Mouse (Mus musculus) cerebellum, adult 2 months (tissue): ENCODE results near the gene Mark2. TPM values are rescaled to one million over a fixed set of nuclear protein-coding genes. Genes with fewer than 3 reads are reported as not detected.
A peak's percentile ranks its signal among the peaks of the same experiment; 100 is the strongest.

Experiments used
- DNase-seq, 2 experiments: peaks; one replicate each; pipeline ENCODE4 v3.0.0; 2021
- H3K27ac ChIP-seq: fragments of 200-500 bp; 2 replicates; pipeline ENCODE4 v1.5.1; 2012; ENCODE audit warnings: low read length, control low read depth, inconsistent platforms; ENCODE audit not compliant: insufficient read depth
- H3K27me3 ChIP-seq: fragments of 200-500 bp; 2 replicates; pipeline ENCODE4 v1.6.1; 2012; ENCODE audit warnings: inconsistent platforms, mild to moderate bottlenecking, low read length, moderate library complexity; ENCODE audit not compliant: control insufficient read depth, insufficient read depth
- H3K4me1 ChIP-seq: fragments of 200-500 bp; 2 replicates; pipeline ENCODE4 v1.6.1; 2011; ENCODE audit warnings: low read length; ENCODE audit not compliant: control insufficient read depth, insufficient read depth
- H3K4me3 ChIP-seq: fragments of 200-500 bp; replicated peaks from 2 replicates; pipeline ENCODE3; 2011; ENCODE audit warnings: mild to moderate bottlenecking, low read depth, low read length, control low read depth; ENCODE audit not compliant: insufficient read depth
- CTCF ChIP-seq: fragments of 200-500 bp; IDR thresholded peaks from 2 replicates; pipeline ENCODE4 v1.5.1; 2011; ENCODE audit warnings: low read depth, mild to moderate bottlenecking, control low read depth, low read length, moderate library complexity, borderline replicate concordance; ENCODE audit not compliant: insufficient read depth
- POLR2A ChIP-seq: fragments of 200-500 bp; IDR thresholded peaks from 2 replicates; pipeline ENCODE4 v1.6.1; 2011; ENCODE audit warnings: low read length, control low read depth, borderline replicate concordance; ENCODE audit not compliant: insufficient read depth
- WGBS: fragments of 180-500 bp; shearing (Covaris S2); methylation state at CpG from one replicate; pipeline ENCODE4 v1.1.7; 2018; 5-methylcytosine and 5-hydroxymethylcytosine counted together
- polyA plus RNA-seq: library from polyadenylated mRNA; depleted of rRNA; stranded (reverse); fragments of >200 nt; gene quantifications from 2 replicates; pipeline ENCODE4 v1.2.3, GENCODE M21; 2012

Mark2 gene
- polyA plus RNA-seq, 1 experiment: 76.2 TPM

DNA sequence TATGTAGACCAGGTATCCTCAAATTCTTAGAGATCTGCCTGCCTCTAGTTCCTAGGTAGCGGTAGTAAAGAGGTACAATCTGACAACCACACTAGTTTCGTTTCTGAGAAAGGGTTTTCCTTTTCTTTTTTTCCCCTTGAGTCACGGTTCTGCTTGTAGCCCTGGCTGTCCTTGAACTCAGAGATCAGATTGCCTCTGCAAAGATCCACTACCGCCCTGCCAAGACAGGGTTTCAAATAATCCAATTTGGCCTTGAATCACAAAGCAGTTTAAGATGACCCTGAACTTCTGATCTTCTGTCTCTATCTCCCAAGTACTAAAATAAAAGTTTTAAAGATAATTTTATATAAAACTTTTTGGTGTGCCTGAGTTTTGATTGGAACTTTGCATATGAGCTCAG, 23.9 kb downstream of the Mark2 start:
- Histone ChIP-seq H3K27me3 (no peaks in the 10 kb centered on the region), H3K4me3 (no peak overlapping the region), H3K4me1 (peaks cover 9% of the 10 kb centered on the region), H3K27ac (no peak overlapping the region)
- DNase-seq: no peak
- WGBS: 84% methylated on average over 4 of the region's 4 CpGs
- TF ChIP-seq CTCF (no peak), POLR2A (no peak)

DNA sequence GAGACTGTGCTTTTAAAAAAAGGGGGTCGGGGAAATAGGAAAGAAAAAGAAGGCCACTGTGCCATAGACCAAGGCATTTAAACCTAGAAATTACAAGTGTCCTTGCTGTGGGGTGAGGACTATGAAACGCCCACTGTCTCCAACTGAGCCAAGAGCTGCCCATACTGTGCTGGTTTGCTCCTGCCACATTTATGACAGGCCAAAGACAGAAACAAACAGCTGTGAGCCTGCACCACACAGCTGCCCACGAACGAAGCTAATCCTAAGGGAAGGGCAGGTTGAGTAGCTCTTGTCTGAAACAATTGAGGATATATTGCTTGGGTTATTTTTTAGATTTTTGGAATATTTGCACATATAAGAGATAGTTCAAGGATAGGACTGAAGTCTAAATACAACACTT, 24.8 kb downstream of the Mark2 start:
- TF ChIP-seq CTCF (no peak), POLR2A (no peak)

DNA sequence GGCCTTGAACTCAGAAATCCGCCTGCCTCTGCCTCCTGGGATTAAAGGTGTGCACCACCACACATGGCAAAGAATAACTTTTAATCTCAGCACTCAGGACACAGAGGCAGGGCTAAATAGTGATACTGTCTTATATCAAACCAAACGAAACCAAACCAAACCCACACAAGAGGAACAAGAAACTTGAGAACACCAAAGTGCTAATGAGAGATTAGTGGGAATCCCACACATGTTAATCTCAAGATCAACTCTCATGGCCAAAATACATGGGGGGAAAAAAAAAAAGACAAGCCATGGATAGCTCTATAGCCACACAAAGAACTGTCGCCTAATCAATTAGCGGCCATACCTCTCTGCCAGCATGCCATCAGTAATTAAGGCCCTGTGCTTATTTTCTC, 26.1 kb downstream of the Mark2 start:
- H3K27ac ChIP-seq: no peak overlapping the region
- H3K4me3 ChIP-seq: no peak overlapping the region
- peaks cover 15% of the 10 kb centered on the region for H3K4me1 ChIP-seq
- no peaks in the 10 kb centered on the region for H3K27me3 ChIP-seq
- 86% methylated on average over 4 of the region's 4 CpGs for WGBS
- no peak for DNase-seq
- TF ChIP-seq CTCF: no peak
- TF ChIP-seq POLR2A: no peak

More for the DNA sequence above, 24.8 kb downstream of the Mark2 start:
- 48% methylated on average over 4 of the region's 4 CpGs for WGBS
- DNase-seq: no peak
- Histone ChIP-seq H3K27me3 (no peaks in the 10 kb centered on the region), H3K27ac (no peak overlapping the region), H3K4me1 (peaks cover 9% of the 10 kb centered on the region), H3K4me3 (no peak overlapping the region)

DNA sequence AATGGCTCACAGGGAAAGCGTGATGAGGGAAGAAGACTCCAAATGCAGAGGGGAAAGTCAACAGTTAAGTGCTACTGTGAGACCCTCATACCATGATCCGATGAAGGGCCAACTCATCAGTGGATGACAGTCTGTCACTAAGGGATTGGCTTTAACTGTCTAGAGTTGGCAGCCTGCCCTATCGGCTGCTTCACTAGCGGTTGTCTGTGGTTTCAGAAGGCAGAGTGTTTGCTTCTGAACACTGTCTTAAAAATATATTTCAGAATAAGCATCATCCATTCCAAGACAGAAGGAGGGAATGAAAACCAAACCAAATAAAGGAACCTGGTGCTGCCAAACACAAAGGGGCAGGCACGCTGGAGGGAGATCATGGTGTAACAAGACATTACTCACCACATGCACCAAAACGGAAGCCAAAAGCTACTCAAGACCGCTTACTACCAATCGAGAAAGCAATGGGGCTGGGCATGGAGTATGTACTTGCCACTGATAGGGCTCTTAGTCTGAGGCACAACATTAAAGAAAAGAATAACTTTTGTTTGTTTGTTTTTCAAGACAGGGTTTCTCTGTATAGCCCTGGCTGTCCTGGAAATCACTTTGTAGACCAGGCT, 26.6 kb downstream of the Mark2 start:
- Histone ChIP-seq H3K27me3 (no peaks in the 10 kb centered on the region), H3K4me3 (no peak overlapping the region), H3K27ac (no peak overlapping the region), H3K4me1 (peaks cover 20% of the 10 kb centered on the region)
- WGBS: 27% methylated on average over 8 of the region's 8 CpGs
- TF ChIP-seq CTCF (no peak), POLR2A (no peak)
- DNase-seq: peak; percentile 46 to 52

DNA sequence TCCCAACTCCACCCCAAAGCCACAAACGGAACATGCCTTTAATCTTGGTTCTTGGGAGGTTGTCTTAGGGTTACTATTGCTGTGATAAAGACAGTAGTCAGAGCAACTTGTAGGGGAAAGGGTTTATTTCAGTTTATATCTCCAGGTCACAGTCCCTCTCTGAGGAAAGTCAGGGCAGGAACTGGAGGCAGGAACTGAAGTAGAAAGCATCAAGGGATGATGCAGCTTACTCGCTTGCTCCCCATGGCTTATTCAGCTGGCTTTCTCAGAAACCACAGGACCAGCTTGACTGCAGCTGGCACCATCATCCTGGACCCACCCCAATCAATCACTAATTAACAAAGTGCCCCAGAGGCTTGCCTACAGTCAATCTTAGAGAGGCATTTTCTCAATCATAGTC, 28.0 kb downstream of the Mark2 start:
- TF ChIP-seq CTCF (no peak), POLR2A (no peak)
- peaks cover 33% of the 10 kb centered on the region for H3K4me1 ChIP-seq
- 88% methylated on average over 2 of the region's 2 CpGs for WGBS
- no peak overlapping the region for H3K4me3 ChIP-seq
- H3K27ac ChIP-seq: no peak overlapping the region
- H3K27me3 ChIP-seq: no peaks in the 10 kb centered on the region
- DNase-seq: no peak

DNA sequence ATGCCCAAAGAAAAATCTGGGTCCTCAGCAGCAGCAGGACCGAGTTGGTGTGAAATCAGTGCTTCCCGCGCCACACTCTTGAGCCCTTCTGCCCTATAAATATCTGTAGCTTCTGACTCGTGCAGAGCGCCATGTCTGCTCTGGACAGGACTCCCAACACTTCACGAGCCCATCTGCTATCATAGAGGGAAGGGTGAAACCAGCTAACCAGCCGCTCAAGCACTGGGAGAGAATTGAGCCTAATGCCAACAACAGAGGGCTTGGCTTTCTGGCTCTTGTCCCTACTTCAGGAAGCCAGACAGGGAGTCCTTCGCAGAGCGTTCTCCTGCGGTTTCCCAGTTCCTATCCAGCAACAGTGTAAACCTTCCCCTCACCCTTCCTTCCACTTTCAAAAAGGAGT, 30.4 kb downstream of the Mark2 start:
- 9% methylated on average over 10 of the region's 10 CpGs for WGBS
- TF ChIP-seq POLR2A: no peak
- TF ChIP-seq CTCF: no peak

DNA sequence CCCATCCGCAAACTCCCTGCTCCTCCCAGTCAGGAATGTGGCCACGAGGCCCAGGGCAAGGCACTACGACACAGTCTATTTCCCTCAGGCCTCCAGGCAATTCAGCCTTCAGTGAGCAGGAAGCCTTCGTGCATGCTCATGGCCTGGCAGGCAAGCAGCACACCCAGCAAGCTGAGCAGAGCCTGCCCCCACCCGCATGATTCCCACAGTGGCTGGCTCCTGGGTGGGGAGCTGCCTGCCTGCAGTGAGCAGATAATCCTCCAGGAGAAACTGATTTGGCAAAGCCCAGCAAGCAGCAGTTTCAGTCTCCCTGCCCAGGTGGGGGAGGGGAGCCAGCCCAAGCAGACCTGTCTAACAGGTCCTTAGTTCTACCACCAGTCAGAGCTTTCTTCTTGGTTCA, 31.0 kb downstream of the Mark2 start:
- no peak overlapping the region for H3K4me3 ChIP-seq
- peaks cover 55% of the 10 kb centered on the region for H3K4me1 ChIP-seq
- H3K27me3 ChIP-seq: no peaks in the 10 kb centered on the region
- H3K27ac ChIP-seq: peak overlapping the region; percentile 91
- no peak for TF ChIP-seq CTCF
- no peak for TF ChIP-seq POLR2A
- 17% methylated on average over 5 of the region's 5 CpGs for WGBS
- DNase-seq: peak; percentile 54 to 62

More for the DNA sequence above, 30.4 kb downstream of the Mark2 start:
- peaks cover 52% of the 10 kb centered on the region for H3K4me1 ChIP-seq
- H3K27ac ChIP-seq: peak overlapping the region; percentile 91
- no peak overlapping the region for H3K4me3 ChIP-seq
- no peaks in the 10 kb centered on the region for H3K27me3 ChIP-seq
- DNase-seq: peak; percentile 79 to 91

DNA sequence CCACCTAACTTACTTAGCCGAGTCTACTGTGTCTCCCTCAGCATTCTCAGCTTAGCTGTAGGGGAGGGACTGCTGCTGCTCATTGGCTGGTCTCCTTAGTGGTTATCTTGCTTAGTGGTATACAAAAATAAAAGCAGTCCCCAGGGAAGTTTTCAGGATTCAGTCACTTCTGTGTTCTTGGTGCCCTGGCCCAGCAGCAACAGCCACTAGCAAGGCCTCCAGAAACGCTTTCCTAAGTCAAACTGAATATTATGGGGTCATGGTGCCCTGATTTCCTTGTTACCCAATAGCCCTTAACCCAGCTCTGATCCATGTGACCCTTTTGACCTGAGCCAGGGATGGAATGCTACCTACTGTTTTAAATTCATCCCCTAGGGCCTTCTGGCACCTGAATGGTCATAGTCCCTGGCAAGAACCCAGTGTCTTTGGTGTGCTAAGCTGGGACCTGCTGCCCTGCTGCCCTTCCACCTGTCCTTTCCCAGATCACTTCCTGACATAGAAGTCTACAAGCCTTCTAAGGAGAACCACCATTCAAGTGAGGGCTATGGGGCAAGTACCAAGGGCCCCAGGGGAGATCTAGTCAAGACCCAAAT, 31.8 kb downstream of the Mark2 start:
- peak; percentile 54 to 64 for DNase-seq
- no peak for TF ChIP-seq POLR2A
- no peak for TF ChIP-seq CTCF
- peaks cover 54% of the 10 kb centered on the region for H3K4me1 ChIP-seq
- H3K4me3 ChIP-seq: no peak overlapping the region
- H3K27me3 ChIP-seq: no peaks in the 10 kb centered on the region
- WGBS: 55% methylated on average over 2 of the region's 2 CpGs
- H3K27ac ChIP-seq: peak overlapping the region; percentile 91
